Mouse (Mus musculus): ENCODE measurements at regions not wholly inside any gene's neighbourhood (a gene's known extent, or its start where the extent isn't known, plus 50 kb on each side); places are given as distances from the start of the nearest gene placed in this dataset.

- Histone ChIP-seq H3K27ac (ENCODE audit: low read depth, low read length) (no peak overlapping the region), H3K36me3 (ENCODE audit: insufficient read depth) (no peaks in the 10 kb centered on the region), H3K9ac (no peak overlapping the region), H3K4me2 (ENCODE audit: low read depth) (no peak overlapping the region), H3K4me1 (ENCODE audit: insufficient read depth) (no peaks in the 10 kb centered on the region), H3K4me3 (ENCODE audit: low read depth, low read length) (no peak overlapping the region), H3K9me3 (ENCODE audit: low read length) (no peaks in the 10 kb centered on the region), H3K27me3 (ENCODE audit: insufficient read depth, low read length) (no peaks in the 10 kb centered on the region)
- no peak for TF ChIP-seq CTCF (IDR thresholded peaks at IDR 0.05; ENCODE audit: low read depth)
- 88% methylated on average over 7 of the region's 7 CpGs for WGBS
- no peak for ATAC-seq
- no peak for DNase-seq
Observed at GRCm38 (mm10) chr6:49893113-49893512, 70.6 kb downstream of the Npy start.

GRCm38 (mm10) chr6:49899146-49899545 lies 76.6 kb downstream of the Npy start:
- WGBS = 94% methylated on average over 3 of the region's 3 CpGs
- no peak overlapping the region for H3K27ac ChIP-seq (ENCODE audit: low read depth, low read length)
- H3K36me3 ChIP-seq (ENCODE audit: insufficient read depth) = no peaks in the 10 kb centered on the region
- no peak for ATAC-seq
- no peak overlapping the region for H3K4me3 ChIP-seq (ENCODE audit: low read depth, low read length)
- TF ChIP-seq CTCF (IDR thresholded peaks at IDR 0.05; ENCODE audit: low read depth) = no peak
- H3K9ac ChIP-seq = no peak overlapping the region
- no peak for DNase-seq
- H3K9me3 ChIP-seq (ENCODE audit: low read length) = no peaks in the 10 kb centered on the region
- no peak overlapping the region for H3K4me2 ChIP-seq (ENCODE audit: low read depth)
- no peaks in the 10 kb centered on the region for H3K4me1 ChIP-seq (ENCODE audit: insufficient read depth)
- H3K27me3 ChIP-seq (ENCODE audit: insufficient read depth, low read length) = no peaks in the 10 kb centered on the region

GRCm38 (mm10) chr6:49901512-49901911 lies 79.0 kb downstream of the Npy start:
- ATAC-seq (no peak), DNase-seq (no peak)
- Histone ChIP-seq H3K27ac (ENCODE audit: low read depth, low read length) (no peak overlapping the region), H3K9ac (no peak overlapping the region), H3K27me3 (ENCODE audit: insufficient read depth, low read length) (no peaks in the 10 kb centered on the region), H3K4me2 (ENCODE audit: low read depth) (no peak overlapping the region), H3K36me3 (ENCODE audit: insufficient read depth) (no peaks in the 10 kb centered on the region), H3K9me3 (ENCODE audit: low read length) (no peaks in the 10 kb centered on the region), H3K4me1 (ENCODE audit: insufficient read depth) (no peaks in the 10 kb centered on the region), H3K4me3 (ENCODE audit: low read depth, low read length) (no peak overlapping the region)
- 79% methylated on average over 6 of the region's 6 CpGs for WGBS
- no peak for TF ChIP-seq CTCF (IDR thresholded peaks at IDR 0.05; ENCODE audit: low read depth)

- no peak overlapping the region for H3K4me3 ChIP-seq (ENCODE audit: low read depth, low read length)
- 43% methylated on average over 6 of the region's 6 CpGs for WGBS
- ATAC-seq (peak; percentile 75), DNase-seq (peak; percentile 41)
- H3K9ac ChIP-seq = no peak overlapping the region
- no peaks in the 10 kb centered on the region for H3K9me3 ChIP-seq (ENCODE audit: low read length)
- H3K4me2 ChIP-seq (ENCODE audit: low read depth) = no peak overlapping the region
- H3K27me3 ChIP-seq (ENCODE audit: insufficient read depth, low read length) = no peaks in the 10 kb centered on the region
- no peak for TF ChIP-seq CTCF (IDR thresholded peaks at IDR 0.05; ENCODE audit: low read depth)
- H3K27ac ChIP-seq (ENCODE audit: low read depth, low read length) = no peak overlapping the region
- H3K4me1 ChIP-seq (ENCODE audit: insufficient read depth) = no peaks in the 10 kb centered on the region
- H3K36me3 ChIP-seq (ENCODE audit: insufficient read depth) = no peaks in the 10 kb centered on the region
Observed at GRCm38 (mm10) chr6:49904001-49904400, 81.5 kb downstream of the Npy start.

- ATAC-seq = no peak
- no peak for TF ChIP-seq CTCF (IDR thresholded peaks at IDR 0.05; ENCODE audit: low read depth)
- WGBS = 73% methylated on average over 2 of the region's 2 CpGs
- no peak overlapping the region for H3K9ac ChIP-seq
- no peak for DNase-seq
- no peaks in the 10 kb centered on the region for H3K4me1 ChIP-seq (ENCODE audit: insufficient read depth)
- H3K4me3 ChIP-seq (ENCODE audit: low read depth, low read length) = no peak overlapping the region
- H3K36me3 ChIP-seq (ENCODE audit: insufficient read depth) = no peaks in the 10 kb centered on the region
- H3K4me2 ChIP-seq (ENCODE audit: low read depth) = no peak overlapping the region
- no peak overlapping the region for H3K27ac ChIP-seq (ENCODE audit: low read depth, low read length)
- H3K9me3 ChIP-seq (ENCODE audit: low read length) = no peaks in the 10 kb centered on the region
- no peaks in the 10 kb centered on the region for H3K27me3 ChIP-seq (ENCODE audit: insufficient read depth, low read length)
Observed at GRCm38 (mm10) chr6:49906456-49906855, 83.9 kb downstream of the Npy start.

GRCm38 (mm10) chr6:49919089-49919812 lies 96.7 kb downstream of the Npy start:
- 31% methylated on average over 7 of the region's 7 CpGs for WGBS
- ATAC-seq (peak; percentile 78), DNase-seq (peak; percentile 76)
- H3K27me3 ChIP-seq (ENCODE audit: insufficient read depth, low read length) = no peaks in the 10 kb centered on the region
- H3K4me2 ChIP-seq (ENCODE audit: low read depth) = no peak overlapping the region
- peak; percentile 75 for TF ChIP-seq CTCF (IDR thresholded peaks at IDR 0.05; ENCODE audit: low read depth)
- H3K27ac ChIP-seq (ENCODE audit: low read depth, low read length) = no peak overlapping the region
- H3K4me3 ChIP-seq (ENCODE audit: low read depth, low read length) = no peak overlapping the region
- no peaks in the 10 kb centered on the region for H3K36me3 ChIP-seq (ENCODE audit: insufficient read depth)
- no peaks in the 10 kb centered on the region for H3K4me1 ChIP-seq (ENCODE audit: insufficient read depth)
- H3K9me3 ChIP-seq (ENCODE audit: low read length) = no peaks in the 10 kb centered on the region
- H3K9ac ChIP-seq = no peak overlapping the region

- H3K27ac ChIP-seq (ENCODE audit: low read depth, low read length) = no peak overlapping the region
- H3K4me2 ChIP-seq (ENCODE audit: low read depth) = no peak overlapping the region
- H3K9me3 ChIP-seq (ENCODE audit: low read length) = no peaks in the 10 kb centered on the region
- no peaks in the 10 kb centered on the region for H3K27me3 ChIP-seq (ENCODE audit: insufficient read depth, low read length)
- 90% methylated on average over 1 of the region's 1 CpGs for WGBS
- no peak overlapping the region for H3K4me3 ChIP-seq (ENCODE audit: low read depth, low read length)
- H3K9ac ChIP-seq = no peak overlapping the region
- DNase-seq (no peak), ATAC-seq (peak; percentile 27; the same call in 1 of the 2 replicates)
- no peak for TF ChIP-seq CTCF (IDR thresholded peaks at IDR 0.05; ENCODE audit: low read depth)
- no peaks in the 10 kb centered on the region for H3K36me3 ChIP-seq (ENCODE audit: insufficient read depth)
- no peaks in the 10 kb centered on the region for H3K4me1 ChIP-seq (ENCODE audit: insufficient read depth)
Observed at GRCm38 (mm10) chr6:49919813-49920170, 97.3 kb downstream of the Npy start.

Measured in forebrain, postnatal 0 days (tissue).